Mouse (Mus musculus) NIH3T3 (cell line): ENCODE measurements around the gene Kmt2a.

Experiments
- DNase-seq: peaks from one replicate; pipeline ENCODE4 v3.0.0-alpha.2; 2012; ENCODE audit warnings: low read depth

Gene Kmt2a

DNA sequence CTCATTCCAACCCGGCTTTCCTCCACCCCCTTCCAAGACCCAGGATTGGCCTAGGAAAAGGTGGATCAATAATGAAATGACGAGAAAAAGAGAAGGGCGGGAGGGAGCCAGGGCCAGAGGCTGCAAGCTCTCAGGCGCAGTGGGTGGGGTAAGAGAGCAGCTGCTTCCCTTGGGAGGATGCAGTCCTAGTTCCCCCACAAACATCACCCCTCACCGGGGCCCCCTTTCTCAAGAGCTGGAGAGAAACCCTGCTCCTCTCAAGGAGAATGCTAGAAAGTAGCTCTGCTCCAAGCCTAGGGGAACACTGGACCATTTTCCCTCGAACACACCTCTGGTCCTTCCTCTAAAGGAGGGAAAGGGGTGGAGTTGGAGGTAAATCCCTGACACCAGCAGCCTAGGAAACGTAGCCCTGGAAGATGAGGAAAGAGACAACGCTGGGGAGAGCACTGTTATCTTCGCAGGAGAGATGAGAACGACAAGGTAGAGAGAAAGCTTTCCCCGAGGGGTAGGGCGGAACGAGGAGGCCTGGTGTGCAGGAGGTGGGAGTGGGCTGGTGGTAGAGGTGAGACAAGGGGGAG lies 1.3 kb downstream of the Kmt2a start:
- DNase-seq, result peak; percentile 25

- DNase-seq, result no peak
Observed at GRCm38 (mm10) chr9:44878776-44879500, 2.2 kb downstream of the Kmt2a start.

GRCm38 (mm10) chr9:44877686-44878085 lies 3.4 kb downstream of the Kmt2a start:
- DNase-seq, result no peak

DNA sequence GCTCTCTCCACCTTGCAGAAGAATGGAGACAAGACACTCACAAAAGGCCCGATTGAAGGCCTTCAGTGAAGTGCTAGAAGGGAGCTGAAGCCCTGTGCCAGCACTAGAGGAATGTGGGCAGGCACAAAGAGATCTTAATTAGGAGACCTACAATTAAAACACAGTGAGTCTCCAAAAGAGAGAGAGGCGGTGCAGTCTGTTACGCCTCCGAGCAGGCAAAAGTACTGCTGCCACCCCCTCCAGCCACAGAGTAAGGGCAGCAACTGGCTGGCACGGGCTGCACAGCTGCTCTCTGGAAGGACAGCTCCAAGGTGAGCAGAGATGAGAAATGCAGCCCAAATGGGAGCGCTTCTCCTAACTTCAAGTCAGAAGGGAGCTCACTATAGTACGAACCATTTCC lies 5.6 kb downstream of the Kmt2a start:
- no peak for DNase-seq

DNA sequence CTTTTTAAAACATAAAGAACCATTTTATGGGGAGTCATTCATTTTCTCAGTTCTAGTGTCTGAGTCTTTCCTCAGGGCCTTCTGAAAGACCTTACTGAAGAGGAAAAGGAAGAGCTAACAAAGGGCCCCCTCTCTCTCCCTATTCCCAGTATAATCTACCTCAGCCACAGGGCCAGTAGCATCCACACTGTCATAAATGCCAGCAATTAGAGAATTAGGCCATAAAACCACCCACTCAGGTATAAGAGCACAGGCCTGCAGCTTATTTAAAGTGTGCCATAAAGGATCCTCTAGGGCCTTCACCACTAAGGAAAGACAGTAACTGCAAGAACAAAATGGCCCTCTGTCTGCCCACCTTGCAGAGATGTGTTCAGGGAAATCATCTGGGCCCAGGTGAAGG lies 6.9 kb downstream of the Kmt2a start:
- DNase-seq, result no peak

DNA sequence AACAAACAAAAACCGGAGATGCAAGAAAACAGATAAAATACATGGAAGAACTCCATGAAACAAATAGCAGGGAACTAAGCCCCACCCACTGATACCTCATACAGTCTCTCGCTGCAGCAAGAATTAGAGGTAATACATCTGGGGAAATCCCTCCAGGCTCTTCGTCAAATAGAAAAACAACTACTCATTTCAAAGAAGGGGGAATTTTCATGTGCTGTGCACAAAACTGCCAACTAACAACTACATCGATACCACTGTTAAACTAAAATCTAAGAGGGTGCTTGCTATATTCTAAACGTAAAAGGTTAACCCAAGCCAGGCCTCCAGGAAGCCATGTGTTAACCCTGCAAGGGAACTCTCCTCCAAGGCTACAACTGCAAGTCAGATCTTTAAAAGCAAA lies 7.4 kb downstream of the Kmt2a start:
- no peak for DNase-seq

DNA sequence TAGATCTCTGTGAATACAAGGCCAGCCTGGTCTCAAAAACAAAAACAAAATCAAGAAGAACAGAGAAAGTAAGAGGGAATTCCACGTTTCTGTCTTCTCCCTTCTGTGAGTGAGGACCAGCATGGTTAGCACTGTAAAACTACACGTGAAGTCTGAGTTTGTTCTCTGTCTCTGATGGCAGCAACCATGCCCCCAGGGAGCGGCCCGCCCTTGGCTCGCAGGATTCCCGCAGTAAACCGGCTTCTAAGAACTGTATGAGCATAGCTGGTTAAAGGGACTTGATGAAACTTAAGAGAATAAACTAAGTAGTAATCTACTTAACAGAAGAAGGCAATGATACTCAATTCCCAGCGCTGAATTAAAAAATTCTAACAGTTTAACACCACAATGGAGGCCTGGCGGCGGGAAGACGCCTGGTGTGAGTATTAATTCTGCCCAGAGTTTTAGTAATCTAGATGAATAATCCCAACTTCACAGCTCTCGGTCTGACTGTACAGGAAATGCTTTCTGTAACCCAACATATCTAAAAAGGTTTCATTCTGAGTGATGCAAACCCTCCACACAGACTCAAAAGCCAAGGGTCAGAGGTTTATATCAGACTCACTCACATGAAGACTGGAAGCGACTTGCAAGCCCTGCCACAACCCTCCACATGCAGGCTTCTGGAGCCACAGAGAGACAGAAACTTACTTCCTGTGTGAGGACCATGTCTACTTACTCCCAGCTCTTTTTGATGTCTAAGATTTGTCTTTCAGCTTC lies 12.6 kb downstream of the Kmt2a start:
- DNase-seq, result no peak

GRCm38 (mm10) chr9:44867664-44868063 lies 13.4 kb downstream of the Kmt2a start:
- no peak for DNase-seq

DNA sequence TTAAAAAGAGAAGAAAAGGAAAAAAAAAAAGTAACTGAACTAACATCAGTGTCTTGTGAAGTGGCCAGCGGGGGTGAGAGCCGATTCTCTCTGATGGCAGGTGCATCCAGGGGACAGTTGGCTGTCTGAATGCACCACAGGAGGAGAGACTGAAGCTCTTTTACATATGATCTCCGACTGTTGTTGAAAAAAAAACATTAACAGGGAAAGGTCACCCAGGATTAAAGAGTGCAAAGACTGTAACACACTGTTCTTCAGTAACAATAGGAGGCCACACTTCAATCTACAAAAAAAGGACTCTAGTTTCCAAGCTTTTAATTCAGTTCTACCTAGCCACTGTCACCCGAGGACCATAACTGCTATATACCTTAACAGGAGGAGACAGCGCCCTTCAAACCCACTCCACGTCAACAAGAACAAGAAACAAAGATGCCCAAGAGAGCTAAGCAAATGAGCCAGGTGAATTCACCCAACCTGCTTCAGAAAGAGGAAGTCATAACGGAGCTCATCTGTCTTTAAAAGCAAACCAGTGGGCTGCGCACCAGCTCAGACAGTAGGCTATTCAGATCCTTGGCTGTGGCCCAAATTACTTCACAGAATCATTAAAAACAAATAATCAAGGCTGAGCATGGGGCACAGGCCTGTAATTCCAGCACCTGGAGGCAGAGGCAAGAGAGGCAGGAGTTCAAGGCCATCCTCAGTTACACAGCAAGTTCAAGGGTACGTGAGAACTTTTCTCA lies 14.4 kb downstream of the Kmt2a start:
- no peak for DNase-seq

DNA sequence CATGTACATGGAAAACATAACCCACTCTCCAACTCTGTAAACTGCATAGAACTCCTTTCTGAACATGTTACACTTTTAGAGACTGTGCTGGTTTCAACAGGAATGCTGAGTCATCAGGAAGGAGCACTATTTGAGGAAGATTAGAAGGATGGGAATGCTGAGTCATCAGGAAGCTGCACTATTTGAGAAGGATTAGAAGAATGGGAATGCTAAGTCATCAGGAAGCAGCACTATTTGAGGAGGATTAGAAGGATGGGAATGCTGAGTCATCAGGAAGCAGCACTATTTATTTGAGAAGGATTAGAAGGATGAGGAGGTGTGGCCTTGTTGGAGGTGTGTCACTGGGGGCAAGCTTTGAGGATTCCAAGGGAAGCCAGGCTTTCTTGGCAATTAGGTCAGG lies 20.0 kb downstream of the Kmt2a start:
- peak; percentile 15 for DNase-seq

GRCm38 (mm10) chr9:44858657-44859056 lies 22.4 kb downstream of the Kmt2a start:
- DNase-seq, result no peak

GRCm38 (mm10) chr9:44857405-44857992 lies 23.6 kb downstream of the Kmt2a start:
- DNase-seq, result no peak

GRCm38 (mm10) chr9:44855153-44855552 lies 25.9 kb downstream of the Kmt2a start:
- no peak for DNase-seq

GRCm38 (mm10) chr9:44847446-44847845 lies 33.6 kb downstream of the Kmt2a start:
- no peak for DNase-seq

- peak; percentile 29 for DNase-seq
Observed at GRCm38 (mm10) chr9:44841241-44841640, 39.9 kb downstream of the Kmt2a start.

- DNase-seq, result peak; percentile 84
Observed at GRCm38 (mm10) chr9:44836439-44836838, 44.7 kb downstream of the Kmt2a start.

DNA sequence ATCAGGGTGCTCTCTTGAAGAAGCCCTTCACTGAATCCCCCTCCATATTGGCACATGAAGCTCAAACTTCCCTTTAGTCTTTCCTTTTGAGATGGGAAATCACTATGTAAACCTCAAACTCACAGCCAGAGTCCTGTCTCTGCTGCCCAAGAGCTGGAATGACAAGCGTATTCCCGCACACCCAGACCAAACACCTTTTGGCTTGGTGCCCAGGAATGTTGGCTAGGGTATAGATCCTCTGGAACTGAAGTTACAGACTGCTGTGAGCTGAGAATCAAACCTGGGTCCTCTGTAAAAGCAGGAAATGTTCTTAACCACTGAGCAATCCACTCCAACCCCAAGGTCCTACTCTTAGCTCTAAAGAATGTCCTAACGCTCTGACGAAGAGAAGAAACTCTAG lies 48.7 kb downstream of the Kmt2a start:
- peak; percentile 37 for DNase-seq

GRCm38 (mm10) chr9:44830506-44830905 lies 50.6 kb downstream of the Kmt2a start:
- DNase-seq, result no peak

DNA sequence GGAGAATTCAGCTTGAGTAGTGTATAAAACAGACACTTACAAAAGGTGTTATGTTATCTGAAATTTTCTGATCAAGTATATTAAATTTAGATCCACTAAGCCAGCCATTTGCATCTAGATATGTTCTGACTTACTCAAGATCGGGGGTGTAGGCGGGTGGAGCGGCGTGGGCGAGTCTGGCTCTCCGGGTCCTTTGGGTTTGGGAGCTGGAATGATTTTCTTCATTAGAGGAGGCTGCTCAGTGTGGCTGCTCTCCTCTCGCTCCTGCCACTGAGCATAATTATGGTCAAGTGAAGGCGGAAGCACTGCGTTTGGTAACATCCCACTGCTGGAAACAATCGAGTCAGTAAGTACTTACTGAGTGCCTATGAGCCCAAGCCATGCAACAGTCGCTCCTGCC lies 52.2 kb downstream of the Kmt2a start:
- DNase-seq, result no peak

GRCm38 (mm10) chr9:44826660-44827059 lies 54.4 kb downstream of the Kmt2a start:
- DNase-seq, result peak; percentile 88

- no peak for DNase-seq
Observed at GRCm38 (mm10) chr9:44819920-44820827, 60.9 kb downstream of the Kmt2a start.
